Mouse (Mus musculus) stomach, embryonic 14.5 days (tissue): ENCODE results near the gene Inca1. TPM values are rescaled to one million over a fixed set of nuclear protein-coding genes. Genes with fewer than 3 reads are reported as not detected.

Source experiments
- ATAC-seq: fragments of 200-750 bp; cut with Nextera tagmentation; 2 replicates; pipeline ENCODE4 v1.8.0; 2017; ENCODE audit warnings: low read depth, moderate TSS enrichment; ENCODE audit not compliant: insufficient number of reproducible peaks, insufficient read depth, low FRiP score
- H3K27ac ChIP-seq: fragments of 300-500 bp; sonication (generic); 2 replicates; pipeline ENCODE4 v1.5.1; 2014; ENCODE audit warnings: mild to moderate bottlenecking, low read length, moderate library complexity, mixed read lengths
- H3K27me3 ChIP-seq: fragments of 300-500 bp; sonication (generic); 2 replicates; pipeline ENCODE4 v1.6.1; 2014; ENCODE audit warnings: low read length, control low read depth, mixed read lengths; ENCODE audit not compliant: control insufficient read depth, insufficient read depth
- H3K36me3 ChIP-seq: fragments of 300-500 bp; sonication (generic); 2 replicates; pipeline ENCODE4 v1.6.1; 2014; ENCODE audit warnings: mild to moderate bottlenecking, control low read depth, low read length, moderate library complexity, mixed read lengths; ENCODE audit not compliant: control insufficient read depth, insufficient read depth
- H3K4me1 ChIP-seq: fragments of 300-500 bp; sonication (generic); 2 replicates; pipeline ENCODE4 v1.6.1; 2014; ENCODE audit warnings: low read length, control low read depth, mixed read lengths; ENCODE audit not compliant: control insufficient read depth, insufficient read depth
- H3K4me2 ChIP-seq: fragments of 300-500 bp; sonication (generic); replicated peaks from 2 replicates; pipeline ENCODE4 v1.6.1; 2014; ENCODE audit warnings: low read depth, low read length, control low read depth
- H3K4me3 ChIP-seq: fragments of 300-500 bp; sonication (generic); 2 replicates; pipeline ENCODE4 v1.5.1; 2014; ENCODE audit warnings: low read depth, low read length, control low read depth
- H3K9ac ChIP-seq: fragments of 300-500 bp; sonication (generic); replicated peaks from 2 replicates; pipeline ENCODE4 v1.6.1; 2014; ENCODE audit warnings: low read depth, mild to moderate bottlenecking, control low read depth, low read length, moderate library complexity, mixed read lengths
- H3K9me3 ChIP-seq: fragments of 300-500 bp; sonication (generic); 2 replicates; pipeline ENCODE4 v1.6.1; 2016; ENCODE audit warnings: low read depth, low read length, control low read depth; ENCODE audit not compliant: control insufficient read depth
- WGBS: fragments of 180-500 bp; shearing (Covaris S2); extraction: QIAGEN DNeasy Blood & Tissue Kit; methylation state at CpG from one replicate; pipeline ENCODE4 v1.1.7; 2014; 5-methylcytosine and 5-hydroxymethylcytosine counted together
- microRNA-seq: library from miRNA; unstranded; fragments of <30 nt; microRNA quantifications from one replicate; pipeline ENCODE4, GENCODE M21; 2016
- polyA plus RNA-seq: library from polyadenylated mRNA; unstranded; fragments of >200 nt; fragmentation: Nextera tagmentation; extraction: Ambion mirVana; gene quantifications from 2 replicates; pipeline ENCODE4 v1.2.1, GENCODE M21; 2014

The Inca1 gene
- polyA plus RNA-seq, 1 experiment from 2014 or later: 1.0 TPM

DNA sequence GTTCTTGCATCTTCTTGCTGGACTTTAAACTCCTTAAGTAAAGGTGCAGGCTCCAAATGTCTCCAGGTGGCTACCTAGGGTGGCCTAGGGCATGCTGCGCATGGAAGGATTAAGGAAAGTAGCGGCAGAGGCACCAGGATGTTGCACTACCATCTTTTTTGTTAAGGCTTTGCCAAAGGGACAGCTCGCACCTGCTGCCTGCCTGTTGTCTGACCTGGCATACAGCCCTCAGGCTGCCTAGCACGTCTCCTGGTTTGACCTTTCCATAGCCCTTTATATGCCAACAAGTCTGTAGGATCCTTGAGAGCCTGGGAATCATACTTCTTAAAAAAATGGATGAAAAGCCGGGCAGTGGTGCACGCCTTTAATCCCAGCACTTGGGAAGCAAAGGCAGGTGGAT lies 56.9 kb downstream of the Inca1 start:
- H3K36me3 ChIP-seq: peaks cover 17% of the 10 kb centered on the region; the same call in 1 of the 2 replicates
- WGBS: 88% methylated on average over 6 of the region's 6 CpGs
- no peak overlapping the region for H3K4me3 ChIP-seq
- no peaks in the 10 kb centered on the region for H3K27me3 ChIP-seq
- H3K9ac ChIP-seq: no peak overlapping the region
- no peaks in the 10 kb centered on the region for H3K9me3 ChIP-seq
- no peak for ATAC-seq
- peaks cover 9% of the 10 kb centered on the region for H3K4me1 ChIP-seq
- H3K27ac ChIP-seq: no peak overlapping the region
- H3K4me2 ChIP-seq: no peak overlapping the region

DNA sequence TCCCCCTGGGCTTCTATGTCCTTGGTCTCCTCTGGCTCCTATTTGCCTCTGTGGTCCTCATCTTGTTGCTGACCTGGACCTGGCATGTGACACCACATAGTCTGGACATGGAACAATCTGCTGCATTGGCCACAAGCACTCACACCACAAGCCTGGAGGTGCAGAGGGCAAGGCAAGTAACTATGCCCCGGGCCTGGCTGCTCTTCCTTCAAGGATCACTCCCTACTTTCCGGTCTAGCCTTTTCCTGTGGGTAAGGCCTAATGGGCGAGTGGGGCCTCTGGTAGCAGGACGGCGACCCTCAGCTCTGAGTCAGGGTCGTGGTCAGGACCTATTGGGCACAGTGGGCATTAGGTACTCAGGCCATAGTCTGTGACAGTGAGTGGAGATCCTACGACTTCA lies 58.7 kb downstream of the Inca1 start:
- 83% methylated on average over 7 of the region's 7 CpGs for WGBS
- Histone ChIP-seq H3K36me3 (peaks cover 17% of the 10 kb centered on the region; the same call in 1 of the 2 replicates), H3K4me3 (no peak overlapping the region), H3K27me3 (no peaks in the 10 kb centered on the region), H3K4me2 (no peak overlapping the region), H3K4me1 (peaks cover 9% of the 10 kb centered on the region), H3K27ac (no peak overlapping the region), H3K9ac (no peak overlapping the region), H3K9me3 (no peaks in the 10 kb centered on the region)
- no peak for ATAC-seq

DNA sequence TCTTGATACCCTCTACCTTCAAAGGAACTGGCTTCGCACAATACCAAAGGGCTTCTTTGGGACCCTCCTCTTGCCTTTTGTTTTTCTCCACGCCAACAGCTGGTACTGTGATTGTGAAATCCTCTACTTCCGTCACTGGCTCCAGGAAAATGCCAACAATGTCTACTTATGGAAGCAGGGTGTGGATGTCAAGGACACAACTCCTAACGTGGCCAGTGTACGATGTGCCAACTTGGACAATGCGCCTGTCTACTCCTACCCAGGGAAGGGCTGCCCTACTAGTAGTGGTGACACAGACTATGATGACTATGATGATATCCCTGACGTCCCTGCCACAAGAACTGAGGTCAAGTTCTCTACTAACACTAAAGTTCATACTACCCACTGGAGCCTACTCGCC lies 60.0 kb downstream of the Inca1 start:
- Histone ChIP-seq H3K36me3 (peaks cover 10% of the 10 kb centered on the region; the same call in 1 of the 2 replicates), H3K4me1 (no peaks in the 10 kb centered on the region), H3K9ac (no peak overlapping the region), H3K9me3 (no peaks in the 10 kb centered on the region), H3K27ac (no peak overlapping the region), H3K27me3 (no peaks in the 10 kb centered on the region), H3K4me2 (no peak overlapping the region), H3K4me3 (no peak overlapping the region)
- WGBS: 87% methylated on average over 8 of the region's 8 CpGs
- ATAC-seq: no peak

DNA sequence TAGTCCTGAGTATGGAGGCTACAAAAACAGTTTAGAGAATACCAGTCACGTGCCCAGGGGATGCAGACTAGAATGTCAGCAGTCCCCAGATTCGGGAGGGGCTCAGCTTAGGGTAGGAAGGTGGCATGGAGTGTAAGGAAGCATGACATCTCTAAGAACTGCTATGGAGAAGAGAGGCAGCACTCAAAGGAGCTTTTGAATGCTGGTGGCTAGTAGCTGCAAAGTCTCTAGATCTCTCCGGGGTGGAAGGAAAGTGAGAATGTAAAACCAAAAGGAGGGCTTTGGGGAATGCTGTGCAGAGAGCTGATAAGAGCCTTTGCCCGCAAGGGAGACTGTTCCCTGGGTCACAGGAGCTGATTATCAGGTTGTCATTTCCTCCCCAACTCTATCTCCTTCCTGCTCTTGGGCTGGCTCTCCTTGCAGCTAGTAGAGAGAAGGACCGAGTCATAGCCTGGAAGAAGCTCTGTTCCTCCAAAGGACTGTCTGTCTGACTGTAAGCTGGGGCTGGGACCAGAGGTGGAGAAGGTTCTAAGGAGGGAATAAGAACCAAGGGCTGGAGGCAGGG lies 61.2 kb downstream of the Inca1 start, which contains the start of gene Gp1ba:
TSS of gene Gp1ba (plus strand) at position 409 of the 565 bp plus-strand sequence.
- 20% methylated on average over 5 of the region's 5 CpGs for WGBS
- no peak within 1 kb of the TSS for H3K4me3 ChIP-seq
- no peaks in the 10 kb centered on the region for H3K4me1 ChIP-seq
- no peak within 1 kb of the TSS for H3K27ac ChIP-seq
- H3K9ac ChIP-seq: no peak within 1 kb of the TSS
- H3K4me2 ChIP-seq: no peak within 1 kb of the TSS
- H3K36me3 ChIP-seq: peaks cover 4% of the 10 kb centered on the region; the same call in 1 of the 2 replicates
- no peaks in the 10 kb centered on the region for H3K27me3 ChIP-seq
- no peak for ATAC-seq
- H3K9me3 ChIP-seq: no peaks in the 10 kb centered on the region

Small RNA genes lying within 50 kb of the gene (microRNA-seq; reads per million reads assigned to microRNA genes)
- not detected for gene Mir6925

Other genes with a start within 250 kb of the Inca1 start
- 48.6 and 49.8 TPM in 2 replicates for gene Med11, start 248.2 kb downstream of the Inca1 start, polyA plus RNA-seq
- gene Zmynd15, start 240.7 kb downstream of the Inca1 start, polyA plus RNA-seq: 0.39 and 0.50 TPM in 2 replicates
- 7.8 and 8.6 TPM in 2 replicates for gene Cxcl16, start 240.2 kb downstream of the Inca1 start, polyA plus RNA-seq
- 38.6 and 45.2 TPM in 2 replicates for gene Tm4sf5, start 194.9 kb downstream of the Inca1 start, polyA plus RNA-seq
- gene Vmo1, start 185.5 kb downstream of the Inca1 start, polyA plus RNA-seq: 0.39 TPM in 1 of 2 replicates, not detected in the other
- 0.43 and 0.81 TPM in 2 replicates for gene Gltpd2, start 181.0 kb downstream of the Inca1 start, polyA plus RNA-seq
- 709 and 761 TPM in 2 replicates for gene Psmb6, start 174.8 kb downstream of the Inca1 start, polyA plus RNA-seq
- gene Gm40193, start 167.2 kb downstream of the Inca1 start, polyA plus RNA-seq: not detected in 2 replicates
- gene Pld2, start 160.1 kb downstream of the Inca1 start, polyA plus RNA-seq: 11.6 and 13.0 TPM in 2 replicates
- gene Mink1, start 137.3 kb downstream of the Inca1 start, polyA plus RNA-seq: 23.0 and 23.9 TPM in 2 replicates
- not detected in 2 replicates for gene 4930544D05Rik, start 84.3 kb downstream of the Inca1 start, polyA plus RNA-seq
- not detected in 2 replicates for gene Chrne, start 80.9 kb downstream of the Inca1 start, polyA plus RNA-seq
- gene Gp1ba, start 61.0 kb downstream of the Inca1 start, polyA plus RNA-seq: 0.21 and 0.22 TPM in 2 replicates
- 118 and 120 TPM in 2 replicates for gene Rnf167, start 52.9 kb downstream of the Inca1 start, polyA plus RNA-seq
- gene Slc25a11, start 52.7 kb downstream of the Inca1 start, polyA plus RNA-seq: 151 and 157 TPM in 2 replicates
- 2,006 and 2,065 TPM in 2 replicates for gene Pfn1, start 45.5 kb downstream of the Inca1 start, polyA plus RNA-seq
- 12.3 and 14.5 TPM in 2 replicates for gene Eno3, start 43.0 kb downstream of the Inca1 start, polyA plus RNA-seq
- gene Spag7, start 30.7 kb downstream of the Inca1 start, polyA plus RNA-seq: 147 and 170 TPM in 2 replicates
- 16.1 and 19.2 TPM in 2 replicates for gene Camta2, start 12.1 kb downstream of the Inca1 start, polyA plus RNA-seq
- 9.0 and 11.8 TPM in 2 replicates for gene Kif1c, start 393 bp upstream of the Inca1 start, polyA plus RNA-seq
- gene Zfp3, start 64.1 kb upstream of the Inca1 start, polyA plus RNA-seq: 4.5 and 7.0 TPM in 2 replicates
- gene Scimp, start 112.4 kb upstream of the Inca1 start, polyA plus RNA-seq: 0.59 and 0.87 TPM in 2 replicates
- gene Rabep1, start 144.6 kb upstream of the Inca1 start, polyA plus RNA-seq: 32.5 and 33.1 TPM in 2 replicates